Mouse (Mus musculus): Measurements from ENCODE around the gene Mmp24. TPM values are rescaled to one million over a fixed set of nuclear protein-coding genes. Genes with fewer than 3 reads are reported as not detected.

Gene Mmp24
- total RNA-seq, 4 experiments from 2014 or later: 30.6 to 40.1 (median 35.6) TPM

DNA sequence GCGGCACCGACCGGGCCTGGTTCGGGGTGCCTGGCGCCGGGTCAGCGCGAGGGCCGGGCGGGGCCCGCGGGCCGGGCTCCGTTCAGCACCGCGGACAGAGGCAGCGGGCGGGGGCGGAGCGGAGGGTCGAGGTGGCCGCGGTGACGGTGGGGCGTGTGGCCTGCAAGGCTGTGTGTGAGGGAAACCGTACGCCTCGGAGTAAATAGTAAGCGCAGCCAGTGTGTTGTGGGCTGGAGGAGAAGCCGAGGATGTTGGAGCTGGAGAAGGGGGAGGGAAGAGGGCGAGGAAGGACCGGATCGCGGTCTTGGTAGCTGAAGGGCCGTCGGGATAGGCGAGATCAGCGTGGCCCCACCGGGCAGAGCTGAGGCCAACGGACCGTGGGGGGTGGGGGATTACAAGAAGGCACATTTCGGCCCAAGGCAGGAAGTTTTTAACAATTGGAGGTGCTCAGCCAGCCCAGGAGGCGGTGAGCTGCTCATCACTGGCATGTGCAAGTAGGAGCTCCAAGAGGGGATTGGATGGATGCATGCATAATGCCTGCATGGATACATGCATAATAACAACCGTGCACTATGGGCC is 632 bp downstream of the Mmp24 start:
- peak in 1 of 2 experiments; percentile 40 for DNase-seq (ENCODE audit: low spot score in 2 of 2)

DNA sequence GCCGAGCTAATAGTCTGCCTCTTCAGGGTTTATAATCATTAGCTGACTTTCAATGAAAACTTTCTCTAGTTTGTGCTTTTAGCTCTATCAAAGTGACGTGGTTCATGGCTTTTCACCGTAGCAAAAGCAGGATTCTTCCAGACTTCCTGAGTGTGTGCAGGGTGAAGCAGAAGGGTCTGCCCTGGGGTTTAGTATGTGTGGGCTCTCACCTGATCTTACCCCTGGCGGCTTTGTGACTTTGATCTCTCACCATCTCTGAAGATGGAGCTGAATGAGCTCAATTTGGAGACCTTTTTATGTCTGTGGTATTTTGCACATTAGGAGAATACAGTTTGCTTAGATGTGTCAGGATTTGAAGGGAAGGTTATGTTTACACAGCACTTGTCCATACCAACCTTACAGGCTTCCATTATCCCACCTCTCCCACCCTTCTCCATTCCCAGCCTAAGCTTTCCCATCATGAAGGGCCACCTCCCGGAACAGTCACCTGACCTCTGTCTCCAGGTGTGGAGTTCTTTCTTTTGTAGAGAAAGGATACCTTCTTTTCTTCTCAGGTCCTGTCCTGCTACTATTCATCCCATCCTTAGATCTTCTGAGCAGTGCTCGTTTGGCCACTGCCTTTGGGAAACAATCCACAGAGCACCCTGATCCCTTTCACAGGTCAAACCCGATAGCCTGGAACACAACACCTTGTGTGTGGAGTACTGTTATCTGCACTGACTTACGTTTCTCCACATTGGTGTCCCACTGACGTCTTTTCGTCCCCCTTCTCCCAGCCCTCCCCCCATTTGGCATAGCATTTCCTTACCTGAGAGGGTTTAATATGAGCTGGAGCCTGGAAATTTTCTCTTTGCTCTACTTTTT is 1.9 kb downstream of the Mmp24 start:
- no peak for DNase-seq (ENCODE audit: low spot score in 2 of 2)

DNA sequence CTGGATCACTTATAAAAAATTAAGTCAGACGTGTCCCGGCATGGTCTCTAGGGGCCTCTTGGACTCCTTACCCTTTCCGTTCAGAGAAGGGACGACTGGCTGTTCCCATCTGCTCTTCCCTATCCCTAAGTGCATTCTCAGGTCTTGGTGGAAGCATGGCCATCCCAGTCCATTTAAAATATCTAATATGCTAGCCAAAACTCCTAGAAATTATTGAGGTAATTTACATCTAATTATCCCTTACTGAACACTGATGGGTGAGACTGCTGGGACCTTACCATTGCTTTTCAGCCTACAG is 2.5 kb downstream of the Mmp24 start:
- no peak for DNase-seq (ENCODE audit: low spot score in 2 of 2)

DNA sequence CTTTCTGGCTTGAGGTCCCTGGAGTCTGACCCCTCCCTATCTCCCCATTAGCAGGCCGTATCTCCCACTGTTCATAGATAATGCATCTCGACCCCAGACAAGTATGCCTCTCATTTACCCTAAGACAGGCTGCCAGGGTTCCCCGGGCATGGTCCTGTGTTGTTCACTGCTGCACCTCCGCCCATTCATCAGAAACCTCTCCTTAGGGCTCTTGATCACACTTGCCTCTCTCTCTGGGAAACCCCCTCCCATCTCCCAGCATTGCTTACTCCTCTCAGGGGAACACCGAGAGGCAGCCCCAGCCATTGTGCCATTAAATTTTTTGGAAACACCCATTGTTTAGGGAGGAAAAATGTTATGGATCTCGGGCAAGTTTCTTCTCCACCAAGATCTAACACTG is 2.9 kb downstream of the Mmp24 start:
- no peak for DNase-seq (ENCODE audit: low spot score in 2 of 2)

DNA sequence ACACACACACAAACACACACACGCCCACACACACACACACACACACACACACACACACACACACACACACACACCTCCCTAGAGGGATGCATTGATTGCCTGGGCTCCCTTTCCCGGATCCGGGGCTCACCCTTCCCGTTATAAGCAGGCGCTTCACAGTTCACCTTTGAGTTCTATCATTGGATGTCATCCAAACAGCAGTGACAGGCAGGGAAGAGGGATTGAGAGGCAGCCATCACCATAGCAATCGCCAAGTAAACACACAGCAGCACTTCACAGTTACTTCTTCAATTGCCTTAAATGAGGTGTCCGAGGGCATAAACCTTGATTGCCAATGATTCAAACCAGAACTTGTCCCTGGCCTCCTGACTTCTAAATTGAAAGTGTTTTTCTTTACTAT is 3.9 kb downstream of the Mmp24 start:
- DNase-seq (ENCODE audit: low spot score in 2 of 2): no peak

DNA sequence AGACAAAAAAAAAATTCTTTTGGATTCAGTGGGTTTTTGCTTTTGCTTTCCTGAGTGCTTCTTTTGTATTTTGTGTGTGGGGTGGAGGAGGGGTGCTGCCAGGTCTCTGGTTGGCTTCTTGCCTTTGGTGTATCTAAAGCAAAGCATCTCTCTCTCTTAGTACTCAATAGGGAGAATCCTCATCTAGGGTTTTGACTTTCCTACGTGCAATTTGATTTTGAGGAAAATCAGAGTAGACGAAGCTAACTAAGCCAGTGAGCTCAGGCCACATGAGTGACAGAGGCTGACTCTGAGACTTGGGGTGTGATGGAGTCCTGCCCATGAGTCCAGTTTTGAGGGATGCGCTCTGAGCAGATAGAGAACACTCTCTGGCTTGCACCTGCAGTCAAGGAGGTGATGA is 4.4 kb downstream of the Mmp24 start:
- DNase-seq (ENCODE audit: low spot score in 2 of 2): no peak

DNA sequence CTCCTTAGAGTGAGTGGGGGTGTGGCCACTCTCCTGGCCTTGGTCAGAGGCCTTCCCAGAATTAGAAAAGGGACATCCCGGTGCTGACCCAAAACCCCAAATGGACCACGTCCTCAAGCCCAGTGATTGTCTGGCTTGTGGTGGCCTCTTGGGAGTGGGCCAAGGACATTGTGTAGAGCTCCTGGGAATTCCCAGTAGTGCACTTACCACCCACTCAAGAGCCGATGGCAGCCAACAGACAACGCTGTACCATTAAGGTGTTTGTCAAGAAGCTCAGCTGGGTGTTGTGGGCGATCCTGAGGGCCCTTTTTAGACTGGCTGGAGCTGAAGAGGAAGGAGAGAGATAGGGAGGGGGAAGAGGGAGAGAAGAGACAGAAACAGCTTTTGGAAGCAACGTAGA is 9.4 kb downstream of the Mmp24 start:
- no peak for DNase-seq (ENCODE audit: low spot score in 2 of 2)

DNA sequence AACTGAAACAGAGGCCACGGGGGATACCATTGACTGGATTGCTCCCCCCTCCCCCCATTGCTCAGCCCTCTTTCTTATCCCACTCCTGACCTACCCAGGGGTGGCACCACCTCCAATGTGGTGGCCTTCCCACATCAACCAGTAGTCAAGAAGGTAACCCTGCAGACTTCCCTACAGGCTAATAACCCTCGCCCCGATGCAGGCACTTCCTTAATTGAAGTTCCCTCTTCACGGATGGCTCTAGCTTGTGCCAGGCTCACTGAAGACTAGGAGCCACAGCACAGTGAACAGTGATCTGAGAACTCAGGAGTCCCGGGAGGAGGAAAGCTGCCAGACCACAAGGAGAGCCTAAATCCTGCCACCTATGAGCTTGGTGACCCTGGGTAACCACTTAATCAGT is 11.8 kb downstream of the Mmp24 start:
- DNase-seq (ENCODE audit: low spot score in 2 of 2): no peak

DNA sequence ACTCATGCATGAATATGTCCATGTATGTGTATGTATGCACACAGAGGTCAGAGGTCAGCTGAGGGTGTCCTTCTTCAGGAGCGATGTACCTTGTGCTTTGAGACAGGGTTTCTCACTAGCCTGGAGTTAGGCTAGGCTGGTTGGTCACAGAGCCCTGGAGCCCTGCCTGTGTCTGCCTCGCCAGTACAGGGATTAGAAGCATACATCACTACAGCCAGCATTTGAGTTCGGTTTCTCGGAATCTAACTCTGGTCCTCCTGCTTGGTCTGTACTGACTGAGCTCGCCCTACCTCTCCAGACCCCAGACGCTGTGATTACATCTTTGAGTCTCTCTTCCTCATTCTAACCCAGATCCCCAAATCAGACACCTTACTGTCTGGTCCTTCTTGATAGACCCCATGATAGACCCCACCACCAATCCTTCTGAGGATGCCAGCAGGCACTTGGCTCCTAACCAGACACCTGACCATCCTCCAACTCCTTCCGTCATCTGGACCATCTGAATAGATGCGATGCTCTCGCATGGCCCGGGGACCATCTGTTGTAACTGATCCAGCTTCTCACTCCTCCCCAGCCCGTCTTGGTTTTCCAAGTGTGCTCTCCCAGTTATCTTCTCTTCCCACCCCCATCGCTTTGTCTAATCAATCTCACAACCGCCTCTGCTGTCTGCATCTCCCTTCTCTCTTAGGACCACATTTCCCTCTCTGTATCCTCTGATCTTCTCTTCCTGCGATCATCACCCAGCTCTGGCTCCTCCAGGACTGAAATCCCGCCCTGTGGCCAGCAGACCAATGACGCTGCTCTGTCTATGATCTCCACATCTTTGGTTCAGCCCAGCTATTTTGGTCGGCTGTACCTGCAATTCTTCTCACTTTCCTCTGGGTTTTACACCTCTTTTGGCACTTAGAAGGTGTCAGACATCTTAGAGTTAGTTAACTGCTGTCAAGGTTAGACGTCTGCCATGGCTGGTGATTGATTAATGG is 13.1 kb downstream of the Mmp24 start:
- no peak for DNase-seq (ENCODE audit: low spot score in 2 of 2)

DNA sequence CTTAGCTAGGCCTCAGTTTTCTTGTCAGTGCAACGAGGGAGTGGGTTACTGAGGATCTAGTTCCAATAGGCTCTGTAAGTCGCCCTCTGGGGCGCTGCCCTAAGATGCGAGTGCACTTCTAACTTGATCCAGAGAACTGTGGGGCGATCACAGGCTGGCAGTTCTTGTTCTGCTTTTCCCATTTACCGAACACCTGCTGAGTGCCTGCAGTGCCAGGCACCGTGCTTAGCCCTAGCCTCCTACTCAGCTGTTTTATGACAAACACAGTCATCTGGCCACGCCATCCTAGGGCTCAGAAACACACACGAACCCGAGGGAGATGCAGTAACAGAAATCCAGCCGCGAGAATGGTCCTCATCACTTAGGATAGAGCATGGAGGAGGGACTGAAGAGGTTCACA is 17.8 kb downstream of the Mmp24 start:
- no peak for DNase-seq (ENCODE audit: low spot score in 2 of 2)

DNA sequence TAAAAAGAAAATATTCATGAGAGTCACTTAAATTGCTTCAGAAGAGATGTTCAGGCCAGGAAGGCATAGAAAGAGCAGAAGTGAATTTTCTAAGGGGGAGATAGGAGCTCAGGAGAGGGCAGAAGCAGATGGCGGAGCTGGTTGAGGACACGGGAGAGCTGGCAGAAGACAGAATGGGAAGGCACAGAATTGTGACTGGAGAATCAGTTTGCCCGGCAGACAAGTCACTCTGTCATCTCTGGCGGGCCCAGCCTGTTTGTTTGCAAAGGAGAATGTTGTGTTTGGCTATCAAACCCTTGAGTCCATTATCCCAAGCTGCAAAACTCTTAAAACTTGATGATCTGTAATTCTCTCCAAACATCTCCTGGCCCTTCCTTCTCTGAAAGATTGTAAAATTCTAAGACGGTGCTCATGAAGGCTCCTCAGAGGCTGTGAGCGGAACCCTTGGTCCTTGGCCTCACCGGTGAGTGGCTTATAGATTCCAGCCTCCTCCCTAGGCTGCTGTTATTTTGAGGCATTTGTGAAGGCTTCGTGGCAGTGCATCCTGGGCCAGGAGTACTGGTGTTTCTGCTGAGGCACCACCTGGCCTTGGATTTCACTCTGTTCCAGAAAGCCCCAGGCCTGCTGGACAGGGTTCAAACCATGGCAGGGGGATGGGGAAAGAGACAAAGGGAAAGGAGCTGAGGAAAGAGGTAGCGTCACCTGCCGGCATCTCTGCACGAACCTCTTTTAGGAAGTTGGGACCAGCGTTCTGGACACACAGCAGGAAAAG is 19.7 kb downstream of the Mmp24 start:
- DNase-seq (ENCODE audit: low spot score in 2 of 2): no peak

DNA sequence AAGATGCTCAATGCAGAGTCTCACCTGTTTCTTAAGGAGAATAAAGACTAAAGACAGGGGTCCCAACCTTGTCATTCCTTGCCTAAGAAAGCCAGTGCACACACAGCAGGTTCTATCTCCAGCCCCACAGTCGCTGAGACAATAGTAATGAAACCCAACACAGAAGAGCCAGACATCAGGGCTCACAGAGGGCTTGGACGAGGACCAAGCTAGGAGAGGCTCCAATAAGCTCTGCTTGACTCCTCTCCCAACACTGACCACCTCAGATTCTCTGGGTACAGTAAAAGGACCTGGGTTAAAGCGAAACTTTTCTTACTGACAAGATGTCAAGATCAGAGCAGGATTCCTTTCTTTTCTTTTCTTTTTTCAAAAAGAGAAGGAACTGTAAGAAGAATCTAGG is 23.5 kb downstream of the Mmp24 start:
- no peak for DNase-seq (ENCODE audit: low spot score in 2 of 2)

DNA sequence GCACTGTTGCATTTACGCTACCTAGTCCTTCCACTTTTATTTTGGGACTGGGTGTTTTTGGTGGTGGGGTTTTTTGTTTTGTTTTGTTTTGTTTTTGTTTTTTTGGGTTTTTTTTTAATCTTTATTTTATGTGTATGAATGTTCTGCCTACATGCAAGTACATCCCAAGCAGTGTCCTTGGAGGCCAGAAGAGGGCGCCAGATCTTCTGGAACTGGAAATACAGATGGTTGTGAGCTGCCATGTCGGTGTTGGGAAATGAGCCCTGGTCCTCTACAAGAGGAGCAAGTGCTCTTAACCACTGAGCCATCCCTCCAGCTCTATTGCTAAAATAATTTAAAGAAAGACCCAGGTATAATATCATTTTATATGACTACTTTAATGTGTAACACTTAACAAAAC is 27.6 kb downstream of the Mmp24 start:
- DNase-seq (ENCODE audit: low spot score in 2 of 2): no peak

DNA sequence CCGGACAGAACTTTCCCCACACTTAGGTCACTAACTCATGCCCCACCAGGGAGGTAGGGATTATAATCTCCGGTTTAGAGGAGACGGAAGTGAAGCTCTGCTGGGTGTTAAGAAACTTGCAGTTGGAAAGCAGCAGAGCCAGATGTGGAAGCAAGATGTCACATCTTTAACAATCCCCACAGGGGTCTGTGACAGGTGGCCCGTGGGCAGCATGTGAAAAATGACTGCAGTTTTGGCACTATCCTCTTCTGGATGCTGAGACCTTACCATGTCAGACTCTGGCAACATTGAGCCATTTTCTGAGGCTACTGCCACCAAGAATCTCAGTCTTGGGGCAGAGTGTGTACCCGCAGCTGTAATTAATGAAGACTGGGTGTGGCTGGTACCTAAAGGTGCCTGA is 28.9 kb downstream of the Mmp24 start:
- no peak for DNase-seq (ENCODE audit: low spot score in 2 of 2)

DNA sequence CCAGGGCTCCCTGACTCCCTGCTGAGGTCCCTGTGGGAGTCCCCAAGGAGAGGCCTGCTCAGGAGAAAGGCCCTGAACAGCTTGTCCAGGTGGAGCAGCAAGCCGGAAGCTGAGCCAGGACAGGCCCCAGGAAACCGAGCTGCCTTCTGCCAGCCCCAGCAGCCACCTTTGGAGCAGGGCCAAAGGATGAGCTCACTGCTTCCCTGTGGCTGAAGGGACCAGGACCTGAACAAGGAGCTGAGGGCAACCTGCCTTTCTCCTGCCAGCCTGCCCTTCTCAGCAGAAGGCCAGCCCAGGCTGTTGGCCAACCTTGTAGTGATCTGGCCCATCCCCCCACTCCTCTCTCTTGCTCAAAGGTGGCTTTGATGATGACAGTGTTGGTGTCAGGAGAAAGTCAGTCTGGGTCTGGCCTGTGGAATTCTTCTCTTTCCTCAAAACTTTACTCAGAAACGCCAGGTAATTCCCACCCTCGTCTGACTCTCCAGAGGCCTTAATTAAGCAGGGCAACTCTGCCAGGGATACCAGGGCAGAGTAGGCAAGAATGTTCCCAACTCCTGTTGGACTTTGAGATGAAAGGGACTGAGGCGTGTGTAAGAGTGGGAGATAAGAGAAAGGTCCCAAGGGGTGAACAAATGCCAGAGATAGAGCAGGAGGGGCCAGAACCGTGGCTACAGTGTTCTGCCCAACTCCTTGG is 30.2 kb downstream of the Mmp24 start:
- no peak for DNase-seq (ENCODE audit: low spot score in 2 of 2)

DNA sequence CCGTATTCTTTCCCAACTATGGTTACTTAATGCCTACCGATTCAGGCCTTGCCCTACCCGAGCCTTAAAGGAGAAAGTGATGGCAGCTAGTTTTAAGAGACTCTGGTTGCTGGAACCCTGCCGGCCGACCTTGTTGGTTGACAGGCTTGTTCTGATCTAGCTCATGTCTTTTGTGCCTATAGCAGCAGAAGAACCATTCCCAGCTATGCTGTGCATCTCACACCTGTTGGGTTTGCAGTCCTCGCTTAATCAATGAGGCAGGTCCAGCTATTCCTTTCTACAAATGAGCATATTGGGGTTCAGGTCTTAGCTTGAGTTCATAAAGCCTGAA is 30.7 kb downstream of the Mmp24 start:
- no peak for DNase-seq (ENCODE audit: low spot score in 2 of 2)

DNA sequence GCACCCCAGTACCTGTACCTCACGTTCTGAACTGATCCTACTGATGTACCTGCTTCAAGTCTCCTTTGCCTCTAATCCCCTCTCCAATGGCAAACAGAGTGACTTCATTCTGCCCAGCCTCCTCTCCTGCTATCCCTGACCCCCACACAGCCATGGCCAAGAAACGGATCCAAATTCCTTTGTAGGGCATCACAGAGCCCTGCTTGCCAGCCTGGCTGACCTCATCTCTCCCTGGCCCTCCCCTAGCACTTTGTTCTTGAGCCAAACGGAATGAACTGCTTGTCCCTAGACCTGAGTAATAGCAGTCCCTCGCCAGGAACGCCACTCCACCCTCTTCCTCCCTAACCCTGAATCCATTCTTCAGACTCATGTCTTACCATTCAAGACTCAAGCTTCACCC is 31.4 kb downstream of the Mmp24 start:
- no peak for DNase-seq (ENCODE audit: low spot score in 2 of 2)

DNA sequence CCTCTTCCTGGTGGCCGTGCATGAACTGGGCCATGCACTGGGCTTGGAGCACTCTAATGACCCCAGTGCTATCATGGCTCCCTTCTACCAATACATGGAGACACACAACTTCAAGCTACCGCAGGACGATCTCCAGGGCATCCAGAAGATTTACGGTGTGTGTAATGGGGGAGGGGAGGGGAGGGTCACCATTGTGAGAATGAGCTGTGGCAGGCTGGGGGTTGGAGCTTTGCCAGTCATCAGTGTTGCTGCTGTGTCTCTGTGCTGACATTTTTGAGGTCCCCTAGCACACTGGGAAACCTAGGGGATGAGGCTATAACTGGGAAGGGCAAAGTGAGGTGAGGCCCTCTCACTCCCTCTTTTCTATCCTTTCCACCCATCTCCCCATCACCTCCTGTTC is 32.3 kb downstream of the Mmp24 start:
- no peak for DNase-seq (ENCODE audit: low spot score in 2 of 2)

DNA sequence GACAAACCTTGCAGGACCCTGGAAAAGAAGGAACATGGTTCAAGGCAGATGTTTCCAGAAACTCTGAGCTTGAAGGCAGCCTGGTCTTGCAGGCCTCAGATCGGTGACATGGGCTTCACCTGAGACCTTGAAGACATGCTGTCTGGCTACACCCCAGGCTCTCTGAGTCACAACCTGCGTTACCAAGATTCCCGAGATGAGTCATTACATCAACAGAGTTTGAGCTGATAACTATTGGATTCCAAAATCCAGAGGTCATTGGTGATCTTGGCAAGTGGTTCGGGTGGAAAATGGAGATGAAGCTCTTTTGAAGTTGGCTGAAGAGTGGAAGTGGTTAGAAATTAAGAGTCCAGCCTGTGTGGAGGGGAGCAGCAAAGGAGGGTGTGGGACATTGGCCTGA is 34.5 kb downstream of the Mmp24 start:
- no peak for DNase-seq (ENCODE audit: low spot score in 2 of 2)

DNA sequence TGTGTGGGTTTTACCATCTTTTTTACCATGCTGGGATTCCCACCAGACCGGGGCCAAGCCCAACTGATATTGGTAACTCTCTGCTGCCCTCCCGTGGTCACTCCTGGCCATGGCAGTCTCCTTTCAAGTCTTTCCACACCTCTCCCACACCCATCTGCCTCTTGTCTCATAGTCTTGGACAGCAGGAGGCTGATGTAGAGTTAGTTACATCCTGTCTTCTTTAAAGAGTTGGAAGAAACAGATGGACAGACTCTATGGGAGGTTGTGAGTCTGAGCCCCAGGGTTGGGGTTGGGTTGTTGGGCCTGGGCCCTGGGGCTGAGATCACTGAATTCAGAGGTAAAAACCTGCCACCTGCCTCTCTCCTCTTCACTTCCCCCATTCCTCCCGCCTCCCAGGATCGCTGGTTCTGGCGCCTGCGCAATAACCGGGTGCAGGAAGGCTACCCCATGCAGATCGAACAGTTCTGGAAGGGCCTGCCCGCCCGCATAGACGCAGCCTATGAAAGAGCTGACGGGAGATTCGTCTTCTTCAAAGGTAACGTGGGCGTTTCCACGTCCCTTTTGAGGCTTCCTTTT is 36.8 kb downstream of the Mmp24 start:
- DNase-seq (ENCODE audit: low spot score in 2 of 2): peak; percentile 87 to 90

DNA sequence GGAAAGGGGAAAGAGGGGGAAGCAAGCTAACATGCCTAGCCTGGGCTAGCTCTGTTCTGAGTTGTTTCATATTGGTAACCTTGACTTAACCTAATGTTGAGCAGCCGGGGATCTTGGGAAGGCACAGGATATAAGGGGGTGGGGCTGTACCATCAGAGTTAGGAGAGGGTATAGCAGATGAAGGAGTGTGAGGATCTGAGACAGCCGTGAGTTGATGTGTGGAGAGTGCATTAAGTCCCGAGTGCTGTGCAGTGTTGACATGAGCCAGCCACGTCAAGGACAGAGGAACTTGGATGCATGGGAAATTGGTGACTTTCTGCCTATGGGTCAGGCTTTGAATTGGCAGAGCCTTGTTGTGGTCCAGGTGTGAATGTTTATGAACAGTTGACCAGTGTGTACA is 37.5 kb downstream of the Mmp24 start:
- DNase-seq (ENCODE audit: low spot score in 2 of 2): no peak
